Mouse (Mus musculus) activated CD4-positive, CD25-positive, alpha-beta regulatory T cell, adult 4 months (primary cell): Measurements from ENCODE around the gene Fut2. TPM values are rescaled to one million over a fixed set of nuclear protein-coding genes. Genes with fewer than 3 reads are reported as not detected.

Source experiments
- ATAC-seq: one replicate; pipeline ENCODE4 v1.8.0; 2017
- polyA plus RNA-seq, 2 experiments: library from polyadenylated mRNA; unstranded; fragments of 100-300 nt; shearing (Covaris generic); gene quantifications; one replicate each; pipeline ENCODE4 v1.2.1; 2017

Gene Fut2
- polyA plus RNA-seq, 2 experiments from 2014 or later, result not detected

GRCm38 (mm10) chr7:45635711-45636688, 30.2 kb downstream of the Fut2 start:
- ATAC-seq, result no peak

- no peak for ATAC-seq
Observed at GRCm38 (mm10) chr7:45634946-45635681, 31.1 kb downstream of the Fut2 start.

GRCm38 (mm10) chr7:45632499-45632898, 33.7 kb downstream of the Fut2 start:
- ATAC-seq, result no peak

- no peak for ATAC-seq
Observed at GRCm38 (mm10) chr7:45630064-45630907, 35.9 kb downstream of the Fut2 start.

- ATAC-seq, result peak; percentile 89
Observed at GRCm38 (mm10) chr7:45628364-45629294, 37.6 kb downstream of the Fut2 start.

GRCm38 (mm10) chr7:45627261-45627660, 38.9 kb downstream of the Fut2 start, which contains the start of gene Rasip1:
Rasip1 (plus strand) TSS chr7:45627488.
- ATAC-seq, result no peak

- ATAC-seq, result no peak
Observed at GRCm38 (mm10) chr7:45626571-45627076, 39.6 kb downstream of the Fut2 start.

GRCm38 (mm10) chr7:45625481-45625880, 40.7 kb downstream of the Fut2 start:
- ATAC-seq, result no peak

GRCm38 (mm10) chr7:45624718-45625117, 41.5 kb downstream of the Fut2 start:
- no peak for ATAC-seq

GRCm38 (mm10) chr7:45623507-45623906, 42.7 kb downstream of the Fut2 start:
- no peak for ATAC-seq

- ATAC-seq, result no peak
Observed at GRCm38 (mm10) chr7:45621443-45621842, 44.8 kb downstream of the Fut2 start, which contains the start of gene Izumo1. Izumo1 (plus strand) TSS chr7:45621811.

GRCm38 (mm10) chr7:45619592-45619991, 46.6 kb downstream of the Fut2 start:
- ATAC-seq, result no peak

GRCm38 (mm10) chr7:45618316-45618715, 47.9 kb downstream of the Fut2 start:
- no peak for ATAC-seq

GRCm38 (mm10) chr7:45617042-45617695, 49.0 kb downstream of the Fut2 start, which contains the start of gene Fut1:
Fut1 (plus strand) TSS chr7:45617289.
- ATAC-seq, result no peak

- no peak for ATAC-seq
Observed at GRCm38 (mm10) chr7:45616277-45616676, 49.9 kb downstream of the Fut2 start.

- ATAC-seq, result no peak
Observed at GRCm38 (mm10) chr7:45609511-45609910, 56.7 kb downstream of the Fut2 start.

- no peak for ATAC-seq
Observed at GRCm38 (mm10) chr7:45605704-45606289, 60.4 kb downstream of the Fut2 start.

GRCm38 (mm10) chr7:45598960-45599879, 67.0 kb downstream of the Fut2 start:
- ATAC-seq, result no peak
